Mouse (Mus musculus) spleen, adult 2 months (tissue): ENCODE data around the gene Taf6l.

Source experiments
- CTCF ChIP-seq: fragments of 200-500 bp; IDR thresholded peaks from 2 replicates; pipeline ENCODE4 v1.5.1; 2011; ENCODE audit warnings: mild to moderate bottlenecking, inconsistent platforms; ENCODE audit not compliant: insufficient read depth, insufficient read length, insufficient replicate concordance; ENCODE audit errors: extremely low read depth
- POLR2A ChIP-seq: fragments of 200-500 bp; IDR thresholded peaks from 2 replicates; pipeline ENCODE4 v1.6.1; 2011; ENCODE audit warnings: low read depth, low read length, inconsistent platforms

DNA sequence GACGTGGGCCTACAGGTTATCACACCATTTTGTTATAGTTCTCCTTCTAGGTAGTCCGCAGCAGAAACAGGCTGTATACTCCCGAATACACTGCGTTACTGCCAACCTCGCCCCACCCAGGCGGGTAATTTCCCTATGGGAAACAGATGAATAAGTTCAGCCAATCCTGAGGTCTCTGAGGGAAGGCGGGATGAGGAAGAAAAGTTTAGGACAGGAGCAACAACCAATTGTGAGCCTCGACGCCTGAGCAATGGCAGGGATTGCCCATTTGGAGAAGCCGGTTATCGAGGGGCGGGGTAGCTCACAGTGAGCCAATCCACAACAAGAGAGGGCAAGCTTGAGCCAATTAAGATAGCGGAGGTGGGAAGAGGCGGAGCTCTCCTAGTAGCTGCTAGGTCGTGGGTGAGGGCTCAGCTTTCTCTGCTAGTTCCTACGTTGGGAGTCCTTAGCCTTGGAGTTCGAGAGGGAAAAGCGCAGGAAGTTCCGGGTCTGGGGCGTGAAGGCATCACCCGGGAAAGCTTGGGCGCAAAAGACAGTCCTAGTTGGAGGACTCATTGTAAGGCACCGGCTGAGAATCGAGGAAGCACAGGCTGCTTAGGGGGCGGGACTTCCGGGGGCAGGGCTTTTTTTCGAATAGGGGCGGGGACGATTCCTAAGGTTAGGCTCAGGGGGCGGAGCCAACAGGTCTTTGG, 16.1 kb upstream of the Taf6l start, which contains the start of gene Zbtb3:
- TF ChIP-seq CTCF: no peak
- peak; percentile 67 for TF ChIP-seq POLR2A
